Mouse (Mus musculus): ENCODE results near the gene Prcp. TPM values are rescaled to one million over a fixed set of nuclear protein-coding genes. Genes with fewer than 3 reads are reported as not detected.
A peak's percentile ranks its signal among the peaks of the same experiment; 100 is the strongest.

Prcp gene
- polyA plus RNA-seq, 1 experiment from 2014 or later: 43.1 TPM

DNA sequence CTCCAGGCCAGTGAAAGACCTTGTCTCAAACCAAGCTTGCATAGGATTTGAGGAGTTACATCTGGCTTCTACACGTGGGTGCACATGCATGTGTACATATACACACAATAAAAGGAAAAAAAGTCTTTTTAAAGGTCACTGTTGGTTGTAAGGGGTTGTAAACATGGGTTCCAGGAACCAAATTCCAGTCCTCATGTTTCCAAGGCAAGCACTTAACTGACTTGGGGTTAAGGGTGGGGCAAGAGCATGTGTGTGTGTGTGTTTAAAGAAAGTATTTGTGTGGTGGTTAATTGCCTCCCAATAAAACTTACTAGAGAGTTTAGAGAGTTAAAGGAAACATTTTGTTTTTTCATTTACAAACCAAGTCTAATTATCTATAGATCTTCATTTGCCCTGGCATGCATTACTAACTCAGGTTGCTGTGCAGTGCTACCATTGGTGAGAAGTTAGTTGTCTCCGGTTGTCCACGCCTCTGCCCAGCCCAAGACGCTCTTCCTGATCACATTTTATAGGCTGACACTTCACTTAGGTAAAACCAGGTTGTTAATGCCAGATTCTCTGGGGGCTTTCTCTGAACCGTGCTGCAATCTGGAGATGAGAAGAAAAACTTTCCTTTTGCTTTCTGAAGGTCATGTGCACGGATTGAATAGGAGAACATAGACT lies 10.9 kb downstream of the Prcp start:
- Histone ChIP-seq H3K4me3 (ENCODE audit: low read length) (no peak overlapping the region), H3K4me1 (replicated peaks; ENCODE audit: control insufficient read depth, insufficient read depth, low read length) (0 out of 2 replicates have a peak, but pooled peaks cover 2% of the 10 kb centered on the region), H3K36me3 (ENCODE audit: control insufficient read depth, insufficient read depth, low read length) (no peaks in the 10 kb centered on the region; the same call in 1 of the 2 replicates), H3K9ac (ENCODE audit: low read length) (no peak overlapping the region), H3K27me3 (ENCODE audit: control insufficient read depth, insufficient read depth, low read depth, low read length) (no peaks in the 10 kb centered on the region), H3K4me2 (ENCODE audit: low read depth, low read length) (no peak overlapping the region), H3K27ac (ENCODE audit: low read length) (0 out of 2 replicates have a peak overlapping the region, but pooled peaks have one; percentile 4), H3K9me3 (ENCODE audit: control insufficient read depth, low read length) (no peaks in the 10 kb centered on the region)
- WGBS: 71% methylated on average over 6 of the region's 6 CpGs
- ATAC-seq (ENCODE audit: low read depth): no peak

DNA sequence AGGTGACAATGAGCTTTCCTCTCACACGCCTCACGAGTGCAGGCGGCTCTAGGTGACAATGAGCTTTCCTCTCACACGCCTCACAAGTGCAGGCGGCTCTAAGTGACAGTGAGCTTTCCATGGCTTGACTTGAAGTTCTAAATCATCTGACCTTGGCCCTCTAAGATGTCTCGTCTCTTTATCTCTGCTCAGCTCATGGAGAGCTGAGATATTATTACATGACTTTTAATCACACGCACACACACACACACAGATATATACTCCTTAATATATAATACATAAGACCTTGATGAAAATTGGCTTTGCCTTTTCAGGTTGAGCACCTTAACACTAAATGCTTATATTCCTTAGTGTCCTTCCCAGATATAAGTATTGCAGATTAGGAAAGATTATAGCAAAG lies 12.5 kb downstream of the Prcp start:
- no peak overlapping the region for H3K27ac ChIP-seq (ENCODE audit: low read length)
- H3K27me3 ChIP-seq (ENCODE audit: control insufficient read depth, insufficient read depth, low read depth, low read length): no peaks in the 10 kb centered on the region
- H3K9me3 ChIP-seq (ENCODE audit: control insufficient read depth, low read length): no peaks in the 10 kb centered on the region
- H3K4me2 ChIP-seq (ENCODE audit: low read depth, low read length): no peak overlapping the region
- no peak overlapping the region for H3K4me3 ChIP-seq (ENCODE audit: low read length)
- H3K36me3 ChIP-seq (ENCODE audit: control insufficient read depth, insufficient read depth, low read length): no peaks in the 10 kb centered on the region; the same call in 1 of the 2 replicates
- WGBS: 63% methylated on average over 7 of the region's 7 CpGs
- 0 out of 2 replicates have a peak, but pooled peaks cover 2% of the 10 kb centered on the region for H3K4me1 ChIP-seq (replicated peaks; ENCODE audit: control insufficient read depth, insufficient read depth, low read length)
- ATAC-seq (ENCODE audit: low read depth): no peak
- no peak overlapping the region for H3K9ac ChIP-seq (ENCODE audit: low read length)

DNA sequence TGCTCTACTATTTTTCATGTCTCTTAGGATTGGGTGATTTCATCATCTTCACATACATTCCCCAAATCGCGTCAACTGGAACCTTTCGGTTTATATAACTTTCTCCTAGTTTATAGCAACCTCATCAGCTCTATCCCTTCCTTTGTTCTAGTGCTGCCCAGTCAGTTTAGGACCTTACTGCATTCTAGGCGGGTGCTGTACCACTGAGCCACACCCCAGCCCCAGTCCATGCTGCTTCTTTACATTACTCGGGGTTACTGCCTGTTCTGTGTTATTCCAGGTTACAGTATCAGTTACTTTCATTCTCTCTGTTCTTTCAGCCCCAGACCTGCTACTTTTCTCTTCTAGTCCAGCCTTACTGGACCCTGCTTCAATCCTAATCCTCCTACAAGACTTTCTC lies 13.0 kb downstream of the Prcp start:
- 87% methylated on average over 5 of the region's 5 CpGs for WGBS
- Histone ChIP-seq H3K27ac (ENCODE audit: low read length) (no peak overlapping the region), H3K9me3 (ENCODE audit: control insufficient read depth, low read length) (no peaks in the 10 kb centered on the region), H3K4me3 (ENCODE audit: low read length) (no peak overlapping the region), H3K36me3 (ENCODE audit: control insufficient read depth, insufficient read depth, low read length) (no peaks in the 10 kb centered on the region; the same call in 1 of the 2 replicates), H3K9ac (ENCODE audit: low read length) (no peak overlapping the region), H3K4me1 (replicated peaks; ENCODE audit: control insufficient read depth, insufficient read depth, low read length) (0 out of 2 replicates have a peak, but pooled peaks cover 2% of the 10 kb centered on the region), H3K27me3 (ENCODE audit: control insufficient read depth, insufficient read depth, low read depth, low read length) (no peaks in the 10 kb centered on the region), H3K4me2 (ENCODE audit: low read depth, low read length) (no peak overlapping the region)
- no peak for ATAC-seq (ENCODE audit: low read depth)

DNA sequence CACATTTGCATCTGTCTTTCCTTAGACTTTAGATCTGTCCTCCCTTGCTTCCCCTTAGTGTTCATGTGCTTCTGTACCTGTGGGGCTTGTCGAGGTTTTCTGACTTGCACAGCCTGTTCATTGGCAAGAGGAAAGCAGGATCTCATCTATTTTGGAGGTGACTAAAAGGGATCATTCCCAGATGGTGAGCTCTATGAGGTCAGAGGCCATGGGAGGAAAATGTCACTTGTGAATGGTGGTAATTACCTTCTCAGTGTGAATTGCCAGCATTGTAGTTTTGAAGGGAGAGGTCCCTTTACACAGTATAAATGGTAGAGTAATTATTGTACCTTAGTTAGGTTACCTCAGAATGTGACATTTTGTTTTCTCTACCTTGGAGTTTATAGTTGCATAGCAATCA lies 15.9 kb downstream of the Prcp start:
- no peak for ATAC-seq (ENCODE audit: low read depth)

DNA sequence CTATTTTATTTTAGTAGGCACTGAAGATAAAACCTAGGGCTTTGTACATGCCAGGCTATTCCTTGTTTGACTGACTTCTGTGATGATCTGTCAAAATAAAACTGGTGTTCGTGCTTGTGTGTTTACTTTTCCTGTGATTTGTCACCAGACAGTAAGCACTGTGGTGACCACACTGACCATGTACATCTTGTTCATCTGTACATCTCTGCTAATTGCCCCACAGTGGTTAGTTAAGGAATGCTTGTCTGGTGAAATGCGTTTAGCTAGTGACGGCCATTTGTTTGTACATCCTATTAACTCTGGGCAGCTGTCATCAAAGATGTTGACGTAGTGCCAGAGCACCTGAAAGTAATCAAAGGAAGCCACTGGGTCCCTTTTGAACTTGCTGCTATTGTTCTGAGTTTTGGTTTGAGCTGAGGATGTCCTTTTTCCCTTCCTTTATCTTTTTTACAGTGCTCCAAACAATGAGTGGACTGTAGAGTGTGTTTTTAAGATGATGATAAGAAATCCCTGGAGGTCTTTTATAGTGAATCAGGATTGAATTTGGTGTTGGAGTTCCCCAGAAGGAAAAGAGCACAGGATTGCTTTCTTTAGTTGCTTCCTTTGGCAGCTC lies 16.5 kb downstream of the Prcp start:
- Histone ChIP-seq H3K27me3 (ENCODE audit: control insufficient read depth, insufficient read depth, low read depth, low read length) (no peaks in the 10 kb centered on the region), H3K9ac (ENCODE audit: low read length) (no peak overlapping the region), H3K9me3 (ENCODE audit: control insufficient read depth, low read length) (no peaks in the 10 kb centered on the region), H3K27ac (ENCODE audit: low read length) (0 out of 2 replicates have a peak overlapping the region, but pooled peaks have one; percentile 8), H3K4me2 (ENCODE audit: low read depth, low read length) (no peak overlapping the region), H3K36me3 (ENCODE audit: control insufficient read depth, insufficient read depth, low read length) (no peaks in the 10 kb centered on the region; the same call in 1 of the 2 replicates), H3K4me1 (replicated peaks; ENCODE audit: control insufficient read depth, insufficient read depth, low read length) (no peaks in the 10 kb centered on the region), H3K4me3 (ENCODE audit: low read length) (no peak overlapping the region)
- WGBS: 11% methylated on average over 4 of the region's 4 CpGs
- no peak for ATAC-seq (ENCODE audit: low read depth)

More for the DNA sequence above, 15.9 kb downstream of the Prcp start:
- Histone ChIP-seq H3K4me1 (replicated peaks; ENCODE audit: control insufficient read depth, insufficient read depth, low read length) (0 out of 2 replicates have a peak, but pooled peaks cover 2% of the 10 kb centered on the region), H3K4me3 (ENCODE audit: low read length) (no peak overlapping the region), H3K27ac (ENCODE audit: low read length) (no peak overlapping the region), H3K36me3 (ENCODE audit: control insufficient read depth, insufficient read depth, low read length) (no peaks in the 10 kb centered on the region; the same call in 1 of the 2 replicates), H3K4me2 (ENCODE audit: low read depth, low read length) (no peak overlapping the region), H3K9ac (ENCODE audit: low read length) (no peak overlapping the region), H3K27me3 (ENCODE audit: control insufficient read depth, insufficient read depth, low read depth, low read length) (no peaks in the 10 kb centered on the region), H3K9me3 (ENCODE audit: control insufficient read depth, low read length) (no peaks in the 10 kb centered on the region)
- WGBS: 32% methylated on average over 1 of the region's 1 CpGs

DNA sequence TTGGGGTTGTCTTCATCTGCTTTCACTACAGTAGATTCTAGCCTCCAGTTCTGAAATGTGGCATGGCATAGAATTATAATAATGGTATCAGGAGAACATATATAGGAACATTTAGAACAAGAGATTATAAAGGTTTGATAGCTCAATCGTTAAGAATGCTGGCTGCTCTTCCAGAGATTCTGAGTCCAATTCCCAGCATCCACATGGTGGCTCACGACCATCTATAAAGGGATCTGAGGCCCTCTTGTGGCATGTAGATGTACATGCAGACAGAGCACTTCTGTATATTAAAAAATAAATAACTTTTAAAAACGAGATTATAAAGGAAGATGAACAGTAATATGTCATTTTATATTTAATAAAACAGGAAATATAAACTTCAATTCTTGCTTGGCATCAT lies 19.2 kb downstream of the Prcp start:
- no peaks in the 10 kb centered on the region; the same call in 1 of the 2 replicates for H3K36me3 ChIP-seq (ENCODE audit: control insufficient read depth, insufficient read depth, low read length)
- H3K4me3 ChIP-seq (ENCODE audit: low read length): no peak overlapping the region
- no peak overlapping the region for H3K27ac ChIP-seq (ENCODE audit: low read length)
- H3K9ac ChIP-seq (ENCODE audit: low read length): no peak overlapping the region
- no peaks in the 10 kb centered on the region for H3K4me1 ChIP-seq (replicated peaks; ENCODE audit: control insufficient read depth, insufficient read depth, low read length)
- 50% methylated on average over 3 of the region's 3 CpGs for WGBS
- H3K4me2 ChIP-seq (ENCODE audit: low read depth, low read length): no peak overlapping the region
- no peaks in the 10 kb centered on the region for H3K27me3 ChIP-seq (ENCODE audit: control insufficient read depth, insufficient read depth, low read depth, low read length)
- no peaks in the 10 kb centered on the region for H3K9me3 ChIP-seq (ENCODE audit: control insufficient read depth, low read length)
- ATAC-seq (ENCODE audit: low read depth): no peak

DNA sequence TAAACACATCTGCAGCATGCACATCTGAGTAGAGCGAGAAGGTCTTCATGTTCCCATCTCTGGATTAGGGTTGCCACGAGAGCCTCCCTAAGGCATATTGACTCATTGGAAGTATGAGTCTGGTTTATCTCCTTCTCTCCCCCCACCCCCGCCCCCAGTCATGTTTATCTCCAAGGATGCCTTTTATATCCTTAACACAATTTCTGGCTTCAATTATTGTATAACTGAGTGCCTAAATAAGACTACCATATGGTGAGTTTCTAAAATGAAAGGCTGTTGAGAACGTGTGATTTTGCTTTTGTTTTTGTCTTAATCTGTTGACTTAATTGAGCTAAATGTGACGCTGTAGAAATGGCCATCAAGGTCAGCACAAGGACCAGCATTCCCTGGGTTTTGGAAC lies 21.8 kb downstream of the Prcp start:
- no peak overlapping the region for H3K4me2 ChIP-seq (ENCODE audit: low read depth, low read length)
- no peak overlapping the region for H3K27ac ChIP-seq (ENCODE audit: low read length)
- ATAC-seq (ENCODE audit: low read depth): no peak
- H3K4me3 ChIP-seq (ENCODE audit: low read length): no peak overlapping the region
- no peaks in the 10 kb centered on the region for H3K9me3 ChIP-seq (ENCODE audit: control insufficient read depth, low read length)
- no peaks in the 10 kb centered on the region for H3K36me3 ChIP-seq (ENCODE audit: control insufficient read depth, insufficient read depth, low read length)
- no peaks in the 10 kb centered on the region for H3K4me1 ChIP-seq (replicated peaks; ENCODE audit: control insufficient read depth, insufficient read depth, low read length)
- H3K9ac ChIP-seq (ENCODE audit: low read length): no peak overlapping the region
- WGBS: 63% methylated on average over 5 of the region's 5 CpGs
- no peaks in the 10 kb centered on the region for H3K27me3 ChIP-seq (ENCODE audit: control insufficient read depth, insufficient read depth, low read depth, low read length)

DNA sequence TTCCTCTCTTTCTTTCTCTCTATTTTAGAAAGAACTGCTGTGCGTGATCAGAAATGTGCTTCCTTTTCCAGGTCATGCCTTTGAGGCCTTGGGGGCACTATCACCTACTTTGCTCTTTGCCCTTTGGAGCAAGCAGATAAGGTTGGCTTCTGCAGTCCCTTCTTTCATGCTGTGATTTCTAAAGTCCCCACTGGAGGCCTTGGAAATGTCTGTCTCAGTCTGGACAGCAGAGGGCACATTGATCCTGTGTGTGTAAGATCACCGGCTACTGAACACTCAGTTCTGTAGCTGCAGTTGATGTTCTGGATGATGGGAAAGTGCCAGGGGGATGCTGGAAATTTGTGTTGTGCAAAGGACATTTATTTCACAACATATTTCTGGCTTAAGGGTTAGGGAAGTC lies 22.8 kb downstream of the Prcp start:
- Histone ChIP-seq H3K4me2 (ENCODE audit: low read depth, low read length) (no peak overlapping the region), H3K27me3 (ENCODE audit: control insufficient read depth, insufficient read depth, low read depth, low read length) (no peaks in the 10 kb centered on the region), H3K27ac (ENCODE audit: low read length) (no peak overlapping the region), H3K4me3 (ENCODE audit: low read length) (no peak overlapping the region), H3K36me3 (ENCODE audit: control insufficient read depth, insufficient read depth, low read length) (no peaks in the 10 kb centered on the region), H3K4me1 (replicated peaks; ENCODE audit: control insufficient read depth, insufficient read depth, low read length) (no peaks in the 10 kb centered on the region), H3K9ac (ENCODE audit: low read length) (no peak overlapping the region), H3K9me3 (ENCODE audit: control insufficient read depth, low read length) (no peaks in the 10 kb centered on the region)
- WGBS: 39% methylated on average over 2 of the region's 2 CpGs
- ATAC-seq (ENCODE audit: low read depth): no peak

DNA sequence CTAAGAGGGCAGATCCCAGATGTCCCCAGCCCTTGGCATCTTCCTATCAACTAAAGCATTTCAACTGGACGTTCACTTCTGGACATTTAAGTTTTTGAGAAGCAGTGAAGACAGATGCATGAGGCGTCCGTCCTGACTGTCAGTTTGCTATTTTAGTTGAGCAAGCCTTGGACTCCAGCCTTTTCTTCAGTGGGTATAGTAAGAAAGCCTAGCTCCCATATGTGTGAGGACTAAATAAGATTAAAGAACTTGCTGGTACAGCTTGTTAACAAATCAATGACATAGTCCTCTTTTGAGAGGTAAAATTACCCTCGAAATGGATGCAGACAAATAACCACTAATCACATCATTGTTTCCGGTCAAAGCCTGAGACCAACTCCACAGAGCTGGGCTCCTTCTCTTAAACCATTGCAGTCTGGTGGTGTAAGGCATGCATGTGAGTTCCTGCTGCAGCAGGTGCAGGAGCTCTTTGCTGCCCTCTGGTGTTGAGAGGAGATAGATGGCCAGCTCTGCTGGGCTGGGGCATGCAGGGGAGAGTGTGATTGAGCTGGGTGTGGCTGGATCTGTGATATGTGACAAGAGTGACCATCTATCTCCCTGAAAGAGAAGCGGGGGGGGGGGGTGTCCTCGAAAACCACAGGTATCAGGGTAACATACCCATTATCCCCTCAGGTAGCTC lies 29.2 kb downstream of the Prcp start:
- H3K27me3 ChIP-seq (ENCODE audit: control insufficient read depth, insufficient read depth, low read depth, low read length): no peaks in the 10 kb centered on the region
- no peaks in the 10 kb centered on the region for H3K36me3 ChIP-seq (ENCODE audit: control insufficient read depth, insufficient read depth, low read length)
- ATAC-seq (ENCODE audit: low read depth): peak; percentile 92
- H3K4me3 ChIP-seq (ENCODE audit: low read length): no peak overlapping the region
- H3K4me2 ChIP-seq (ENCODE audit: low read depth, low read length): no peak overlapping the region
- no peaks in the 10 kb centered on the region for H3K4me1 ChIP-seq (replicated peaks; ENCODE audit: control insufficient read depth, insufficient read depth, low read length)
- no peaks in the 10 kb centered on the region for H3K9me3 ChIP-seq (ENCODE audit: control insufficient read depth, low read length)
- 45% methylated on average over 7 of the region's 7 CpGs for WGBS
- H3K27ac ChIP-seq (ENCODE audit: low read length): no peak overlapping the region
- H3K9ac ChIP-seq (ENCODE audit: low read length): no peak overlapping the region

Data from lung, embryonic 16.5 days (tissue).